Mouse (Mus musculus) lung, postnatal 10 days (tissue): Measurements from ENCODE around the gene Sdha.

ENCODE experiments used
- DNase-seq: peaks from one replicate; pipeline ENCODE4 v3.0.0; 2021

Gene Sdha

DNA sequence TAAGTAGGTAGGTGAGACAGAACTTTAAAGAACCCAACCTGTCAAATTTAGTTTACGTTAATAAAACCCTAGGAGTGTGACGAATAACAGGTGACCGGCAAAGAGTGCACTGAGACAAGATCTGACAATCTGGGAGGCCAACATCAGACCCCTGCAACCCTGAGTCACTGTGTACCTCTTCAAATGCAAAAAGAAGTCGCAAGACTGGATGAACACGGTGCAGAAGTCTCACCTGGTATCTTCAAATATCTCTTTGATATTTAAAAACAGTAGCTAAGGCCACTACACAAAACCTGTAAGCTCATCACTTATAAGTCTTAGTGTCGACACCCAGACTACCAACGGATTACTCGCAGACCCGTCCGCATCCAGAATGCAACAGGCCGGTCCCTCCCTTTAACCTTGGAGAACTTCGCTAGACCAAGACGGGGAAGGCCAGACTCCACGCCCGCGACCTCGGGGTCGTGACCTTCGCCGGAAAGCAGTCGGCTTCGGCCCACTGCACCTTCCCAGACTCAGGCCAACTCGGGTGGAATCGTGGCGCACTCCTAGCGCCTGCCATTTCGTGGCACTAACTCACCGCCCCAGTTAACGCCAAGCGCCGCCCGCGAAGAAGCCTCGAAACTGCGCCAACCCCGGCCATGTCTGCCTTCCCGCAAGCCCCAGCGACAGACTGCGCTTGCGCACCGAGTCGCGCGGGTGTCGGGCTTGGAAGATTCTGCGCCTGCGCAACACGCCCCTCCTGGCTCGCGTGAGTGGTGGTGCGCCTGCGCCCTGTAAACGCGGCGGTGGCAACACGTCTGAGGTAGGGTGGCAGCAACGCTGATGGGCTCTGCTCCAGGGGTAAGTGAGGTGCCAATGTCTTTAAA lies at the start of gene Sdha, which contains the start of gene Ccdc127:
Sdha (minus strand) TSS at position 715 of the 869 bp plus-strand sequence.
Ccdc127 (plus strand) TSS at position 744 of the 869 bp plus-strand sequence.
- DNase-seq: peak; percentile 96

DNA sequence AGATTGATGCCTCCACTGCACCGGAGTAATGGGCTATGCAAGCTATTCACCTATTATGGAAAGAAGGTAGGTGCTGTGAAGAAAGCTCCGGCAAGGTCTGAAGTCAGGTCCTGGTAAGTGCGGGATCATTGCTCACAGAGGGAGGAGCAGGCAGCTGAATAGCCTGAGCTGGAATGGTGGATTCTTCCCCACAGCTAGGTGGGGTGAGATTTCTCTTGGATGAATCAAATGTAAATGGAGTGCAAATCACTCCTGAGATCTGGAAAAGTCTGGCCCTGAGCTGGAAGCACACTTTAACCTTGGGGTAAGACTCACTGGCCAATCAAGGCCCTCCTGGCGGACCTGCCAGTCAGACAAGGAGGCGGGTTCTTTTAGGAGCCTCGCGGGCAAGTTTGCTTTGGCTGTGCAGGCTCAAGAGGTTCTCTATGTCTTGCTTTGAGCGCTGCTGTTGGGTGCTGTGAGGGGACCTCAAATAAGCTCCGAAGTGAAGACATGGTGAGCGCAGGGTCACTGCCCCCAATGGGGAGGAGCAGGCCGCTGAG lies 49.3 kb upstream of the Sdha start, which contains the start of gene Ftl1-ps1:
Ftl1-ps1 (plus strand) TSS at position 397 of the 542 bp plus-strand sequence.
- DNase-seq: no peak

DNA sequence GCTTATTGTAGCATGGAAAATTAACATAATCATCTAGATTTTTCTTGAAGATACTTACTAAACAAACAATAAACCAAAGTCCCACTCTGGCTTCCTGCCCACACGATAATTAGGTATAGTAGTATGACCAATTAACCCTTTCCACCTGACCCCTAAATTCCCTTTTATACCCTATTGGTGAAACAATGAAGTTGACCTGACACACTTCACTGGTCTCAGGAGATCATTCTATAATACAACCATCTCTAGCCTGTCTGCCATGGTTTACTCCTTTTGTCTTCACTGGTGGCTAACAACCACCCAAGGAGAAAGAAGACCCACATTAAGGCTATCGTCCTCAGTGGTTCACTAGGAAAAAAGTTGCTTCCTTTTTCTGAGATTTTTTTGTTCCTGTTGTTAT lies 41.1 kb upstream of the Sdha start:
- DNase-seq: no peak

DNA sequence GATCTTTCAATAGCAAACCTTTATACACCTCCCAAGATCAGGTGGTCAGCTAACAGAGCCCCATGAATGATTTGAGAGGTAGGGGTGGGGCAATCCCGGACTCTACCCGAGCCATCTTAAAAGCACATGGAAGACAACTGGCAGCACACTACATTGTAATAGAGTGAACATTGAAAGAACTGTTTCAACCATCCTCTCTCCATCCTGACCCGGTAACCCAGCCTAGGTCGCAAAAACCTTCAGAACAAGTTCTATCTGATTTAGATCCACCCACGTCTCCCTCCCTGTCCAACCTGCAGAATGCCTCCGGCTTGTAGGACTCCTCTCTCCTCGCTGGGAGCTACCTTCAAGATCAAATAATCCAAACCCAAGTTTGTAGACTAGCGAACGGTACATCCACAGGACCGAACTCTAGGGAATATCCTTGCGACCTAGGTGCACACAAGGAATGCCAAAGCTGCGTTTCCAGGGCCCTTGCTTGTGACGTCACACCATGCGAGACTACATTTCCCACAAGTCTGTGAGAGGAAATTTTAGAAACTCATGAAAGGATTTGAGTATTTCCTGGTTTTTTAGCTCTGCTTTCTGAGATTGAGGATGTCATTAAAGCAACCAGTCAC lies 40.4 kb upstream of the Sdha start, which contains the start of gene Zfp72:
Zfp72 (minus strand) TSS at position 466 of the 620 bp plus-strand sequence.
- DNase-seq: peak; percentile 79

DNA sequence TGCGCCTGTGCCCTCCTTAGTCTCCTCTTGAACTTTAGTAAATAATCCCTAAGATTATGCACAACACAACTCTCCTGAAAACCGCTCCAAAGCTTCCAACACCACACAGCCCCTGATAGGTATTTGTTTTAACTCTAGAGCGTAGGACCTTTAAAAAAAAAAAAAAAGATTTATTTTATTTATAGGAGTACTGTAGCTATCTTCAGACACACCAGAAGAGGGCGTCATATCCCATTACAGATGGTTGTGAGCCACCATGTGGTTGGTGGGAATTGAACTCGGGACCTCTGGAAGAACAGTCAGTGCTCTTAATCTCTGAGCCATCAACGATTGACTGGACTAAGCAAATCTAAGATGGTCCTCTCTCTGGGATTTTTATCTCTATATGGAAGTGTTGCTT lies 39.6 kb upstream of the Sdha start:
- no peak for DNase-seq

DNA sequence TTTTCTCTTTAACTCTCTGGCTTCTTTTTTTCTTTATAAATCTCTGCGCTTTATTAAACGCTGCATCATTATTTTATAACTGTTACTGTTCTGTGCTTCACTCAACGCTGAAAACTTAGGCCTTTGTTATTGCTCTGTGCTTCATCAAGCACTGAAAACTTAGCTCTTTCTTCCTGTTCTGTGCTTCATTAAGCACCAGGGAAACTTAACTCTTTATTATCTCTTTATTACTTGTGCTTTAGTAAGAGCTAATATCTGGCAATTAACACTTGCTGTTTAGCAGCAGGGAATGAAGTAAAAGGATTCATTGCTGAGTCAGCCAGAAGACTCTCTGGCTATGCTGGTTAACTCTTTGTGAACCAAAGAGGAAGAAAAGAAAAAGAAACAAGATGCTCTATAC lies 32.2 kb upstream of the Sdha start:
- DNase-seq: no peak

DNA sequence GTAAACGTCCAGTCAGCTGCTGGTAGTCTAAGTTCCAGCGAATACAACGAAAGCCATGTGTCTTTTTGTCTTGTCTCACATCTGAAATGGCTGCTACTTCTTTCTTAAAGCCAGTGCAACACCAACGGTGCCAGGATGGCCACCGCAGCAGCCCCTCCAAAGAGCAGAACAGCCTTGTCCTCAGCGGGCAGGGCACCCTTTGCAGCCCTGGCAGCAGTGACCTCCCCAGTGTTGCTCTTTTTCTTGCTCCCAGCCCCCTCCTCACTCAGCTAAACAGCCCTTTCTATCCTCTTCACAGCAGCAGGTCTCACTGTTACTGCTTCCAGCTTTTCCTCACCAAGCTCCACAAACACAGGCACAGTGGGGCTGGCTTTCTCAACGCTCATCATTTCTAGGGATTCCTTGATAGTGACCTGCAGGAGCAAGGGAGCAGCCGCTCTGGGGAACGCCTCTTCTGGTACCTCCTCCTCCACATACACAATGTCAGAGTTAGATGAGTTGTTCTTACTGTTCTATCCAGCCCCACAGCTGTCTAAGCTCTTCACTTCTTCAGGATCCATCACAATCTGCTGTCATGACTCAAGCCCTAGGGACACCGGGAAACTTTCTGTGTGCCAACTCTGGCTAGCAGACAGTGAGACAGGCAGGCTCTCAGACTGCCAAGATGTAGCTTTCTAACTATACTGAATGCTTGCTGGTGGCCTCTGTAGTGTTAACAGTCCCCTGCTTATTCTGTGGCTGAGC lies 31.6 kb upstream of the Sdha start:
- no peak for DNase-seq

DNA sequence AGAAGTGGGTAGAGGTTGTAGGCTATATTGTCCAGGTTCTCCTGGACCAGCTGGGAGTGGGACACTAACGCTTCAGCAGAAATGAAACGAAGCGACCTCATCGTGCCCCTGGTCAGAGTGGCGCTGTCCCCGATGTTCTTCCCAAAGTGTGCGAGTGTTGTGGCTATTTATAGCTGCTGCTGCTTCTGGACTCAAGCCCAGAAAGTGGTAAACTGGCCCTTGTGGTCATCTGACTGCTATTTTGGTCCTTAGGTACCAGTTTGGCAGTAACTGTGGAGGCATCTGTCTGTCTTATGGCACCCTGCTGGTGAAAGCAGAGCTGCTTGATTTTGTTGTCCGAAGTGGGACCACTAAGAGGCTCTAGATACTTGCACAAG lies 13.8 kb upstream of the Sdha start, which contains the start of gene Lrrc14b:
Lrrc14b (minus strand) TSS at position 147 of the 377 bp plus-strand sequence.
- DNase-seq: peak; percentile 46

DNA sequence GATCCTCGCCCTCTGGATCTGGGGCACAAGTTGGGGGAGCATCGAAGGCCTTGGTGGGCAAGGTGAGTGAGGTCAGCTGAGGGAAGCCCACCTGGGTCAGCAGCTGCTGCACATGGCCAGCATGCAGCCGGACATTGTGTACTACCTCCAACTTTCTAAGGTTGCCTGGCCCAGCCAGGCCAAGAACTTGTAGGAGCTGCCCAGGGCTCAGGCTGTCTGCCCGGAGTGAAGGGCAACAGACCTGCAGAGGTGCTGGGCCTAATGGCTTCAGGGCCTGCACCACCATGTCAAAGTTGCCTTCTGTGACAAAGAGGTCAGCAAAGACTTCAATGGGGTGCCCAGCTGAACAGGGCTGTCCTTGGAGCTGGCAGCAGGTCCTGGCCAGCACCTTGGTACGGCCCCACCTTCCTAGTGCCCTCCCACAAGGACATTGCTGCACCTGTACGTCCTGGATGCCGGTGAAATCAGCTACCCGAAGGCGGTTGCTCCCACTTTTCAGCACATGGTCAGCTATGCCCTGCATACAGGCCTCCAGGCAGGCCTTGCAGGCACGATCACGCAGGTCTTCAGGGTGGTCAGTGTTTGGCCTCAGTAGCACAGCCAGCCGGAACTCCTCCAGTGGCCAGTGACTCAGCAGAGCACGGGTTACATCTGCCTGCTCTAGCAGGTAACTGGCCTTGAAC lies 13.2 kb upstream of the Sdha start:
- DNase-seq: no peak

DNA sequence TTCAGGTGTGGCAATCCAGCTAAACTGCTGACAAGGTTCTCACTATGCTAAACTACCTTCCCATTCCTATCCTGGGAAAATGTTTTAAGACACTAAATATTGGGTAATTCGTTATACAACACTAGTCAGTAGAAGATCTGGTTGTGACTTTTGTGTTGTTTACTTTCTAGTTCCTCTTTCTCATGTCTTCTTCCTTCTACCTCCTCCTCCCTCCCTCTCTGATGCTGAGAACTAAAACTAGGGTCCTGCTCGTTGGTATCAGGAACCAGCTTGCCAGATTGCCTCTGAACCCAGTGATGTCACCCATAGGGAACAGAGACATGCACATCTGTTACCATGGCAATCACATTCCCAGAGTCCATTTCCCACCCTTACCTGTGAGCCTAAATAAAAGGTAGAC lies 12.1 kb upstream of the Sdha start:
- no peak for DNase-seq

DNA sequence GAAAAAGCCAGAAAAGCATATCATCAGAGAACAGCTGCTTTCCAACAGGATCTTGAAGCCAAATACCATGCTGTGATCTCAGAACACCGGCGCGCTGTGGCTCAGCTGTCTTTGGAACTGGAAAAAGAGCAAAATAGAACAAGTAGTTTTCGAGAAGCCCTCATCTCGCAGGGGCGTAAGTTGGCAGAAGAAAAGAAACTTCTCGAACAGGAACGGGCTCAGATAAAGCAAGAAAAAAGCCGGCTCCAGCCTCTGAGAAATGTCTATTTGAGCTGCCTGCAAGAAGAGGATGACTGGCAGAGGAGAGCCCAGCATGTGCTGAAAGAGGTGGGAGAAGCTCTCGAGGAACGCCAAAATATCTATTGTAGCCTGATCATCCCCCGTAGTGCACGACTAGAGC lies 6.4 kb upstream of the Sdha start:
- no peak for DNase-seq

DNA sequence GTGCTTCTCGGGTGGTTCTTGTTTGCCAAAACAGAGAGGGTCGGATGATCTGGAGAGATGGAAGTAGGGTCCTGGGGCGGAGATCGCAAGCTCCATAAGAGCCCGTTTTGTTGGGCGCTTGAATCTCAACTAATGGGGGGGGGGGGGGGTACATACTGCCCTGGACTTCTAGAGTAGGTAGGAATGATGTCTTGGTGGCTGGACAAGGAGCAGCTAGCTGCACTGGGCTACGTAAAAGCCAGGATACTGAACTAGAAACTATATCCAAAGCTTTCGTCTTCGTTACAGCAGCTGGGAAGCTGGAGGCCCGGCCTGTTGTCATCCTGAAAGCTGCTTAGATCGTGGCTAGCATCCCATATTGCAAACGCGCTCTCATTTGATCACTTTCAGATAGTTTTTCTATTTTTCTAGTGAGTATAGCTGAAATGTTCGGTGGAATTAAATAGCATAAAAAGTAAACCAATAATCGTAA lies 391 bp upstream of the Sdha start:
- peak; percentile 23 for DNase-seq

DNA sequence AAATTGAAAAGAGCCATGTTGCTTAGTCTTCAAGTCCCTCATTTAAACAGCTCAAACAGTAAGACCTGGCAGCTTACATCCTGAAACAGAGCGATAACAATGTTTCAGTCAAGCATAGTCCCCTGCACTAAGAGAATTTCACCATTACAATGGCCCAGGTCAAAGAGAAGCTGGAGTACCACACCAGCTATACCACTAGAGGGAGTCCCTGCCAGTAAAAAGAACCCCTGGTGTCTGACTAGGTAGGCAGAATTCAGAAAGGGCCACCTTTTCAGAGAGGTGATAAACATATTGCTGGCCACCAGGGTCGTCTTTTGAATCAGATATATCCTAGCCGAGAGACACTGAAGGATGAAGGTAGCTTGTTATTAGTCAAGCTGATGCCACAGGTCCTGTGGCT lies 9.0 kb downstream of the Sdha start:
- DNase-seq: peak; percentile 53

DNA sequence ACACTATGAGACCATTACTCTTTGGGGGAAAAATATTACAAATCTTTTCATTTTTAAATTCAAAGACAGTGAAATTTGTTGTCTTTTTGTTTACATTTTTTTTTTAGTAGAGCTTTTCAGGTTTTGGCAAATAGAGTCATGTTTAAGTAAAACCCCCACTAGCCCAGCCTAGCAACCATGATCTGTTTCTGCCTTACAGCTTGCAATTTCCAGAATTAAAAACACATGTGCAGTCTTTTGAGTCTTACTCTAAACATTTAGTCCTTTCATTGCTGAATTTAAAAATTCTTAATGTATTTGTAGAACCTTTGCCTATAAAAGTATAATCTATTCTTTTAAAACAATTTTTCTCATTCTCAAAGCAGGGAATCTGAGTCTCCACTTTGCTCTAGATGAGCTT lies 20.8 kb downstream of the Sdha start:
- no peak for DNase-seq

DNA sequence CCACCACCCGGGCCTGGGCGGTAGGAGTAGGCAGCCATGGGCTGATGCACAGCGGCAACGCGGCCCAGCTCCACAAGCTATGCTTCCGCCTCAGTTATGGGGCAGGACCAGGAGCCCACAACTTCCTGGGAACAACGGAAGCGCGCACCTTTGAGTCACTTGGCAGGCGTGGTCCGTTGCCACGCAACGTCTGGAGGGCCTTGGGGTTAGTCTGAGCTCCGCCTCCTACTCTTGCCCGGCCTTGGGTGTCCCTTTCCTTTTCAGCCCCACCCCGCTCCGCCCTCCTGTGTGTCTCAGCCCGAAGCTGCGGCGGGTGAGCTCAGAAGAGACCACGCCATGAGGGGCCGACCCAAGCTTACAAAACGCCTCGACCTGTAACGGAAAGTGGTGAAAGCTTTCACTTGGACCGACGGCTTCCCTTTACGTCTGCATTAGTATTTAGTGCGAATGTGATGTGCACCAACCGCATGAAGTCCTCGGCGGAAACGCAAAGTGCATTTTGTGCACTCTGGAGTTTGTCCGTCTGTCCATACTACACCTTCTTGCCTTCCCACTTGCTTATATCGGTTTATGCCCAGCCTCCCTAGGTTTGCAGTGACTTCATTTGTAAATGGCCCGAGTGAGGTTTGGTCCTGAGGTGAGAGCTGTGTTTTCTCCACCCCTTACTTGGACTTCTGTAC lies 32.8 kb downstream of the Sdha start, which contains the start of gene Pdcd6:
Pdcd6 (minus strand) TSS at position 411 of the 680 bp plus-strand sequence.
- peak; percentile 96 for DNase-seq

DNA sequence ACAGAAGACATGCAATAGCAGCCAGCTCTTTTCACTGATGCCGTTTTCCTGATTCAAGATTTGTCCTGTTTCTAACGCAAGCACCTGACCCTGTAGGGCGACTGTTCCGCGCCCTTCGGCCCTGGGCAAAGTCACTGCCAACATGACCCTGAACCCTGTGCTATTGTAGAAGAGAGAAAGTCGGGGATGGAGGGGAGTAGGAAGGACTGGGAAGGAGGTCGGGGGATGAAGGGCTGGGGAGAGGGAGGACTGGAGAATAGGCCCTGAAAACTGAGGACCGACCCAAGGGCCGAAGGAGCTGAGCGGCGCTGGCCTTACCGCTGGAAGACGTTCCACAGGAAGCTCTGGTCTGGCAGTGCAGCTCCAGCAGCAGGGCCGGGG lies 33.3 kb downstream of the Sdha start:
- no peak for DNase-seq

DNA sequence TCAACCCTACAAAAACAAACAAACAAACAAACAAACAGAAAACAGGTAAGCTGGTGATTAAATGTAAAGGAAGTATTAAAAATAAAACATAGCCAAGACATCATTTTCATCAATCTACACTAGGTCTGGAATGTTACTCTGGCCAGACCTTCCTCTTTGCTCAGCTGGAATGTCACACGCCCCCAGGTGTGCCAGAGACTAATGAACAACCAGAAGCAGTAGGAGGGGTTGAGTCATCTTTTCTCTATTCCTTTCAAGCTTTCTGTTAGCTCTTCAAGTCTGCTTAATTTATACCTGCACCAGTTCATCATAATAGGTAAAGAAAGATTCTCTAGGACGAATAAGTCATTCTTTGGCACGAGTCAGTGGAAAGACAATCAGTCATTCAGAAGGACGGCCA lies 33.7 kb downstream of the Sdha start:
- DNase-seq: no peak

DNA sequence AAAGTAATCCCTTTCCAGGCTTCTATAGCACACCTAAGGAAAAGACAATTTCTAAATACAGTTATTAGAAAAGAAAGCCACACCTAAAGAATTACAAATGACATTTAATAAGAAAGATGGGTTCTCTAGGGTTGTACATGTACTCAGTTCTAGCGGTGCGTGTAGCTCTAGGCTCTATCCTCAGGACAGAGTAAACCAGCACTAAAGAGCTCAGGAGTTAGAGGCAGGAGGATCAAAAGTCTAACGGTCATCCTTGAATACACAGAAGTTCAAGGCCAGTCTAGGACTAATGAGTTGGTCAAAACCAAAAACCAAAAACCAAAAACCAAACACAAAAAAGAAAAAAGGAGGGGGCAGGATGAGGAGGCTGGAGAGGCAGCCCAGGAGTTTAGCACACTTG lies 35.5 kb downstream of the Sdha start:
- DNase-seq: no peak

DNA sequence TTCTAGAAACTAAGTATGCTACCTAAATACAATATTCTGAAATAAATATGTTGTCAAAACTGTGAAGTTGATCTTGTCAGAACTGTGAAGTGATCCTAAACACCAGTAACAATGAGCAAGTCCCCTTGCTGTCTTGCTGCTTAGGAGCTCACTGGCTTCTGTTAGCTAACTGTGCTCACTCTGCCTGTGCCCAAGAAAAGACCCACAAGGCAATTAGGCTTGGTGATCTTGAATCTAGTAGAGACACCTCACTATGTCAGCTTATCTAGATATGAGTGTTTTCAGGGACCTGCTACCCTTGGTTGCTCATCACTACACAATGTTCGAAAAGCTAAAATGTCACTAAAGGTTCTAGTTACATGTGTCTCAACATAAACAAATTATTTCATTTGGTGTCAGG lies 44.3 kb downstream of the Sdha start:
- no peak for DNase-seq

DNA sequence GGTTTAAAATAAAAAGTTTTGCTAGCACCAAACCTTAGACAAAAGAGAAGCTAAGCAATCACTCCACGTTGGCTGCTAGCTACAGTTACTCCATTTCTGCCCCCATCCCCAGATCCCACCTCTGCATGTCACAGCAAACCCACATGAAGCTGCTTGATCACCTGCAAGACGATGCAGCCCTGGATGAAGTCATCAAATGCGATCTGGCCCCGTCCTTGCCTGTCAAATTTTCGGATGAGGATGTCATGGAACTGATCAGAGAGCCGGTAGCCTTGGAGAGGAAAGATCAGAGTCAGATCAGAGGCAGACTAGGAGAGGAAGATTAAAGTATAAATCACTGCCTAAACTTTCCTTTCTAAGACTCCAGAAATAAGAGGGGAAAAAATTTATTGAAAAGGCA lies 44.7 kb downstream of the Sdha start:
- DNase-seq: no peak
